Mouse (Mus musculus): ENCODE data around the gene Yeats2.
"Not testable (repeated sequence)": the region's sequence is repeated elsewhere in the genome, so short reads cannot be mapped to it uniquely, and the experiment has no call there.

Gene Yeats2

DNA sequence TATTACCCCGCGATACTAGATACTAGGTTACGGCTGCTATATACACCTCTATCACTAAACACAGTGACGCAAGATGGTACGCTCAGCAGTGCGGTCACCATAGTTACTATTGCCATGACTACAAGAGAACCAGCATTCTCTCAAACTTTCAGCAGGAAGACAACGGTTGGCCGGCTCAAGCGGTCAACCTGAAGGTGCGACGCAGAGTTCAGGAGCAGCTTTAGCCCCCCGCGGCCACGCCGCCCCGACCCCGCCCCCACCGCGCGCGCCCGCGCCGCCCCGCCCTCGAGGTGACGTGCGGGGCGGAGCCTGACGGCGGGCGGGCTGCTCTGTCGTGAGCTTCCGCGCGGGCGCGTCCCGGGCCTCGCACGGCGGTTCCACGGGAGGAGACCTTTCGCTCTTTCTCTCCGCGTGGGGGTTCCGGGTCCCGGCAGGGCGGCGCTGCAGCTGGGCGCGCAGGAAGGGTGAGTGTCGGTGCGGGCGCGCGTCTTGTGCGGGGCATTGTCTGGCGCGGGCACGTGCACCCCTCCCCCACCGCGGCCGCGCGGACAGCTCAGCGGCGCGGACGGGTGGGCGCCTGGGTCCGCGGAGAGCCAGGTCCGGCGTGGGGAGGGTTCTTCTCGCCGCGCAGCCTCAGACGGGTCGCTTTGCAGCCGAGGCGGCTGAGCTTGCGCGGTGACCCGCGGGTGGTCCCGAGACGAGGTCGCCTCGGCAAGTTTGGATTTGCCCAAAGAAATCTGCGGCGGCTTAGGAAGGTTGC, at the start of gene Yeats2:
TSS of gene Yeats2 (plus strand) at position 292 of the 760 bp plus-strand sequence.
- peak; percentile 81 for DNase-seq

DNA sequence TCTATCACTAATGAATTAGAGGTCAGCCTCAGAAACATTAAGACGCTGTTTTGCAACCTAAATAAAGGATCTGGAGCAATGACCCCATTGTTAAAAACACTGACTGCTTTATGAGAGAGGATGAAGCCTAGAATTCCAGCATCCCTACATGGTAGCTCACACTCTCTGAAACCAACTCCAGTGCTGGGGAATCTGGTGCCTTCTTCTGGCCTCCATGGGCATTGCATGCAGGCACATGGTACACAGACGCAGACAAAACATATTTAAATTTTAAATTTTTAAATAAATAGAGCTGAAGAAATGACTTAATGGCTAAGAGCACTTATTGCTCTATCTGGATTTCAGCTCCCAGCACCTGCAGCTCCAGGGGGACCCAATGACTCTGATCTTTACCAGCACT, 44.9 kb upstream of the Yeats2 start:
- DNase-seq = peak; percentile 51

GRCm38 (mm10) chr16:20097069-20097710, 43.7 kb upstream of the Yeats2 start, which contains the start of gene Klhl24:
Klhl24 (plus strand) TSS chr16:20097542.
- DNase-seq = peak; percentile 98

GRCm38 (mm10) chr16:20097711-20098374, 43.0 kb upstream of the Yeats2 start:
- peak; percentile 97 for DNase-seq

- no peak for DNase-seq
These were observed 42.5 kb upstream of the Yeats2 start for GRCm38 (mm10) chr16:20098375-20098727.

GRCm38 (mm10) chr16:20098866-20099629, 41.8 kb upstream of the Yeats2 start:
- peak; percentile 63 for DNase-seq

GRCm38 (mm10) chr16:20106996-20107395, 33.9 kb upstream of the Yeats2 start:
- DNase-seq = no peak

DNA sequence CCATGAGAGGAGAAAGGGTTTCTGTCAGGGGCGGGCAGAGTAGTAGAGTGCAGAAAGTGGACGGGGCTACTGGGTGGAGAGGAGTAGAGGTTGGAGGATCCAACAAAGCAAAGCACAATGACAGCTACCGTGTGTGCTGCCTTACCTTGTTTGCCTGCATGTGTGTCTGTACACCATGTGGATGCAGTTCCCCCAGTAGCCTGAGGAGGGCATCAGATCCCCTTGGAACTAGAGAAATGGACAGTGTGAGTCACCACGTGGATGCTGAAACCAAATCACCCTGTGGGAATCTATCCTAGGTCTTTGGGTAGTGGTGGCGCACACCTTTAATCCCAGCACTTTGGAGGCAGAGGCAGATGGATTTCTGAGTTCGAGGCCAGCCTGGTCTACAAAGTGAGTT, 31.9 kb upstream of the Yeats2 start:
- DNase-seq = no peak

- DNase-seq = no peak
These were observed 28.2 kb upstream of the Yeats2 start for GRCm38 (mm10) chr16:20112649-20113048.

DNA sequence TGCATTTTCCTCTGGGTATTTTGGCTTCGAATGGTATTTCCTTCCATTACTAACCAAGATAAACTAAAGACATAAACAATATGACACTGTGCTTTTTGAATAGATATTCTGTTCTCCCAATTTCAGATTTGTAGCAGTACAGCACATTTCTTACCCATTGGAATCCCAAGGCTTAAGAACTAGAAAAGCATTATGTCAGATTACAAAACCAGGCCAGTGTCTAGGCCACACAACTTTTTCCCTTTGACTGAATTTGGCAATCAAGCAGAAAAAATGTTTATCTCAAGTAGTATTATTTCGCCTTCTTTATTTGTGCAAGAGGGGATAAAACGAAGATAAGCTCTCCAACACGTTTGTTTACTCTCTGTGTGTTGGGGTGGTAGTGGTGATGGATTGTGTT, 24.8 kb upstream of the Yeats2 start:
- no peak for DNase-seq

DNA sequence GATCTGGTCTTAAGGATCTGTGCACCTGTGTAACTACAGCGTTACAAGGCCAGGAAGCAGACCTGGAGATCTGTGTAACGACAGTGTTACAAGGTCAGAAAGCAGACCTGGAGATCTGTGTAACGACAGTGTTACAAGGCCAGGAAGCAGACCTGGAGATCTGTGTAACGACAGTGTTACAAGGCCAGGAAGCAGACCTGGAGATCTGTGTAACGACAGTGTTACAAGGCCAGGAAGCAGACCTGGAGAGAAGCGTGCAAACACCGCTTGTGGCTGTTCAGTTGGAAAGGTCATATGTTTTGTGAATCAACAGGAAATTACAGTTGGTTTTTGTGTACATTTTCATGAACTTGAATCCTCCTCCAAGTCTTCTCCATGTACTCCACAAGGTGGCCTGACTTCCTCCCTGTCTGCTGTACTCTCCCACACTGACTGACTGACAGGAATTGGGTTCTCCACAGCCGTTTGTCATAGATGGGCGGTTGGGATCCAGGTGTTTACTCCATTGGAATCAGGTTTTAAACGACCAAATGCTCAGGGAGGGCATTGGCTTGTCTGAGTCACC, 14.5 kb upstream of the Yeats2 start:
- DNase-seq = not testable (repeated sequence)

GRCm38 (mm10) chr16:20130397-20130796, 10.5 kb upstream of the Yeats2 start:
- no peak for DNase-seq

DNA sequence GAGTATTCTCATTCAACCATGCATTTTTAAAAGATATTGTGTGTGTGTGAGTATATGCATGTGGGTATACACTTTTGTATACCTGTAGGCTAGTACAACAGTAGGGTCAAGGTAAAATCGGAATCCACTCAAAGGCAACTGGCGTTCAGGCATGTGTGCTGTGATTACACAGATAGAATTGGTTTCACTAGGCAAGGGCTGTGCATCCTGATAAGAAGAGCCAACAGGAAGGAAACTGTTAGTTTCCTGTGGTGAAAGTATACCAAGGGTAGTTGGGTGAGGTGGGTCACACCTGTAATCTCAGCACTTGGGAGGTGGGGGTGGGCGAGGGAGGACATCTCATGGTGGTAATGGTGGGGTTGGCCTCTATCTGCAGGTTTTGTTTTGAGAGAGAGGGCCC, 3.7 kb downstream of the Yeats2 start:
- DNase-seq = no peak

- DNase-seq = no peak
These were observed 11.1 kb downstream of the Yeats2 start for GRCm38 (mm10) chr16:20151991-20152390.

- DNase-seq = peak; percentile 7
These were observed 12.9 kb downstream of the Yeats2 start for GRCm38 (mm10) chr16:20153742-20154141.

DNA sequence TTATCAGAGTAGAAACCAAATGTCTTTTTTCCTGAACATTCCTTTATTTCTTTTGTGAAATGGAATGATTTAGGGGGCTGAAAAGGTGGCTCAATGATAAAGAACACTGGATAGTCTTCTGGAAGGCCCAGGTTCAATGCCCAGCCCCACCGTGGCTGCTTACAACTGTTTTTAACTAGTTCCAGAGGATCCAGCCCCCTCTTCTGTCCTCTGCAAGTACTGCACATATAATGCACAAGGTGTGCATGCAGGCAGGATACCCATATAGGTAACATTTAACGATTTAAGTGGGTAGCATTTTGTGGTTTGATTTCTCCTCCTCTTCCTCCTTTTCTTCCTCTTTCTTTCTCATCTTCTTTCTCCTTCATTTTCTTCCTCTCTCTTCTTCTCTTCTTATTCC, 19.3 kb downstream of the Yeats2 start:
- DNase-seq = peak; percentile 29

DNA sequence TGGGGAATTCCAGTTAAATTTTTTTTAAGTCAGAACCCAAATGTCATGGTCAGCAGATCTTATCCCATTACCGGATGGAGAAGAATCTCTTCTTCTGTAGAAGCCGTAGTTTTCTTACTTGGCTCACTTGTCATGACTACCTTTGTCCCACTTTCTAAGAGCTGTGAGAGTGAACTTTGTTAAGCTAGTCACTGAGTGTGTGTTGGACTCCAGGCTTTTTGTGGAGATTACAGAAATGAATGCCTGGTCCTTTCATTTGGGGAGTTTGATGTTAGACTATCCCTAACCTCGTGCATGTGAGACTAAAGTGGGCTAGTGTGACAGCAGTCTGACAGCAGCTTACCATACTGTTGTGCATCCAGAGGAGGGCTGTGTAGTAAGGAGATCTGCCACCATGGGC, 28.2 kb downstream of the Yeats2 start:
- no peak for DNase-seq

- DNase-seq = peak; percentile 59
These were observed 28.7 kb downstream of the Yeats2 start for GRCm38 (mm10) chr16:20169471-20170106.

GRCm38 (mm10) chr16:20179406-20180175, 38.7 kb downstream of the Yeats2 start:
- DNase-seq = no peak

GRCm38 (mm10) chr16:20185368-20185767, 44.5 kb downstream of the Yeats2 start:
- DNase-seq = peak; percentile 60

GRCm38 (mm10) chr16:20191161-20191882, 50.5 kb downstream of the Yeats2 start:
- DNase-seq = no peak

Measured in lung, postnatal 36 days (tissue).